In the genomic region with DNA sequence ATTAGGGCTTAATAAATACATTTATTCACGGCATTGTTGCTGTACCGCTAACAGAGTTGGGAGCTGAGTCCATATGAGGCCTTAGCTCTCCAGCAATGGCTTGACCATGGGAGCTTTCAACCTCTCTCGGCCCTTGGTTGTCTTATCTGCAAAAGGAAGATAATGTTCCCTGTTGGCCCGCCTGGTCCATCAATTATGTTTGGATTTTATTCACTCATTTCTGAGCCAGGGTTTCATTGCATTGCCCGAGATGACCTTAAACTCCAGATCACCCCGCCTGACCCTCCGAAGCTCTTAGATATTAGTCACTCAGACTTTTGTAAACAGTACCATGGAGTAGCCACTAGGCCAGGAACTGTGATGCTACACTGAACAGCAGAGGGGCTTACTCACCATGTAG, we compare ENCODE assay signal across 17 mouse cellular contexts. TPM values are rescaled to one million over a fixed set of nuclear protein-coding genes. Genes with fewer than 3 reads are reported as not detected.
A peak's percentile ranks its signal among the peaks of the same experiment; 100 is the strongest.
DNase-seq lines count a peak whose midpoint lies in the region; TF ChIP-seq lines count a peak whose summit lies in the region.
"Had no signal": no experiment of that assay in that cellular context is flagged by ENCODE, and none has a peak within 500 bp of the region (broad histone marks: within the 10 kb centered on the region; RNA-seq: fewer than 3 reads in every experiment).

No protein-coding gene starts in this region.

- H3K27me3 ChIP-seq in heart, adult 2 months (ENCODE audit: control insufficient read depth, insufficient read depth, low read length): no peaks in the 10 kb centered on the region
- no peaks in the 10 kb centered on the region; the same call in none of the 2 replicates for H3K27me3 ChIP-seq in heart, embryonic 10.5 days (ENCODE audit: insufficient read depth, poor library complexity, severe bottlenecking)
- H3K27me3 ChIP-seq: embryonic facial prominence, embryonic 12.5 days; hindbrain, embryonic 13.5 days; intestine, embryonic 15.5 days; limb, embryonic 13.5 days; Patski had no signal

- no peak for TF ChIP-seq EP300 in heart, adult 2 months (IDR thresholded peaks at IDR 0.05; ENCODE audit: insufficient read depth, low read depth, low read length)

- H3K79me2 ChIP-seq in heart, adult 2 months (replicated peaks; ENCODE audit: control insufficient read depth, insufficient read depth, low read length): no peaks in the 10 kb centered on the region

- H3K36me3 ChIP-seq in heart, adult 2 months (ENCODE audit: control insufficient read depth, insufficient read depth, low read length): no peaks in the 10 kb centered on the region
- H3K36me3 ChIP-seq in heart, embryonic 10.5 days: no peaks in the 10 kb centered on the region
- H3K36me3 ChIP-seq: embryonic facial prominence, embryonic 12.5 days; hindbrain, embryonic 13.5 days; intestine, embryonic 15.5 days; limb, embryonic 13.5 days had no signal

- no peak overlapping the region for H3K9ac ChIP-seq in heart, adult 2 months (ENCODE audit: low read depth, low read length)
- H3K9ac ChIP-seq: embryonic facial prominence, embryonic 12.5 days; hindbrain, embryonic 13.5 days; intestine, embryonic 15.5 days; limb, embryonic 13.5 days had no signal

- H3K4me3 ChIP-seq in heart, adult 2 months: no peak overlapping the region
- no peak overlapping the region for H3K4me3 ChIP-seq in heart, embryonic 10.5 days
- no peak overlapping the region for H3K4me3 ChIP-seq in left cerebral cortex, adult 2 months
- H3K4me3 ChIP-seq: embryonic facial prominence, embryonic 12.5 days; hindbrain, embryonic 13.5 days; intestine, embryonic 15.5 days; limb, embryonic 13.5 days had no signal

- no peak for DNase-seq in heart, adult 2 months
- DNase-seq in heart, embryonic 10.5 days (ENCODE audit: low spot score): no peak
- DNase-seq in left cerebral cortex, adult 2 months (ENCODE audit: extremely low spot score in 1 of 2, low spot score in 2 of 2): no peak
- no peak for DNase-seq in left cerebral cortex, adult 8-10 months (ENCODE audit: low spot score in 2 of 2)
- DNase-seq in MN1 (ENCODE audit: low spot score): peak; percentile 43
- peak; percentile 59 for DNase-seq in adrenal gland, postnatal 10 days
- DNase-seq in thymus, postnatal 14 days: no peak
- no peak for DNase-seq in right cerebral cortex, postnatal 4 days
- DNase-seq: B cell, adult 2 months; heart, postnatal 10 days; lung, postnatal 14 days had no signal

- 0 out of 2 replicates have a peak, but pooled peaks have one; percentile 11 for TF ChIP-seq CTCF in heart, adult 2 months (IDR thresholded peaks at IDR 0.05)
- TF ChIP-seq CTCF in left cerebral cortex, adult 2 months (IDR thresholded peaks at IDR 0.05): no peak; the same call in 1 of the 2 replicates

- no peak for TF ChIP-seq POLR2A in heart, adult 2 months (IDR thresholded peaks at IDR 0.05; ENCODE audit: insufficient read depth, low read depth, low read length)

- 63% methylated on average over 7 of the region's 7 CpGs for WGBS in heart, adult 2 months
- WGBS in heart, embryonic 10.5 days: 68% methylated on average over 7 of the region's 7 CpGs

- intact Hi-C loops in heart, adult 2 months (cut with DNase I): no loop called here
- intact Hi-C loops in left cerebral cortex, adult 2 months (cut with DNase I): loop anchor here (5.0 kb wide), 1 partner anchor 35 kb away; the partner anchor contains the start of gene Cplx2

- H3K27ac ChIP-seq in heart, adult 2 months: no peak overlapping the region
- H3K27ac ChIP-seq in heart, embryonic 10.5 days: no peak overlapping the region
- peak overlapping the region; percentile 40; the same call in 1 of the 2 replicates for H3K27ac ChIP-seq in left cerebral cortex, adult 2 months
- H3K27ac ChIP-seq: embryonic facial prominence, embryonic 12.5 days; hindbrain, embryonic 13.5 days; intestine, embryonic 15.5 days; limb, embryonic 13.5 days had no signal

- no peaks in the 10 kb centered on the region for H3K4me1 ChIP-seq in heart, adult 2 months (ENCODE audit: control insufficient read depth, insufficient read depth, low read length)
- peaks cover 7% of the 10 kb centered on the region; the same call in 1 of the 2 replicates for H3K4me1 ChIP-seq in heart, embryonic 10.5 days

- no peaks in the 10 kb centered on the region for H3K9me3 ChIP-seq in heart, embryonic 10.5 days
- H3K9me3 ChIP-seq: embryonic facial prominence, embryonic 12.5 days; hindbrain, embryonic 13.5 days; intestine, embryonic 15.5 days; limb, embryonic 13.5 days had no signal

RNA-seq across cellular contexts. Expression of gene Cplx2, which starts 33.6 kb away (rescaled TPM):
- total RNA-seq in heart, adult 2 months (2021): 1 to 10 TPM; 2.3 to 2.4 TPM
- polyA plus RNA-seq in heart, adult 2 months (2012; rRNA removed): 3.0 and 4.2 TPM in 2 replicates
- 2.5 and 3.0 TPM in 2 replicates for polyA plus RNA-seq in heart, embryonic 10.5 days (2016; fragmentation: Nextera tagmentation; extraction: Ambion mirVana)
- total RNA-seq in left cerebral cortex, adult 2 months (2021): 100 to 1,000 TPM; 798 to 848 TPM
- total RNA-seq in left cerebral cortex, adult 8-10 months (2022): 100 to 1,000 TPM; 781 to 858 (median 827) TPM
- total RNA-seq in adrenal gland, postnatal 10 days (2021): 10 to 100 TPM; 23.2 to 36.0 TPM
- polyA plus RNA-seq: activated CD4-positive, CD25-positive, alpha-beta regulatory T cell, adult 4 months had no signal

Comparison
In these comparisons a context has a peak if more than half of its experiments do, and no peak if none do; other contexts are left out.
1. DNase-seq: peak in MN1 (single experiment) and adrenal gland, postnatal 10 days (single experiment); none in heart, adult 2 months (0 of 2), heart, embryonic 10.5 days (single experiment), left cerebral cortex, adult 2 months (0 of 2), left cerebral cortex, adult 8-10 months (0 of 2), thymus, postnatal 14 days (single experiment) and right cerebral cortex, postnatal 4 days (single experiment).
2. RNA of gene Cplx2, which starts 33.6 kb away (total RNA-seq): 798 to 848 TPM in left cerebral cortex, adult 2 months and 781 to 858 TPM in left cerebral cortex, adult 8-10 months; 23.2 to 36.0 TPM in adrenal gland, postnatal 10 days and 2.3 to 2.4 TPM in heart, adult 2 months; every median in the first group is over 10 times any median in the second.